Mouse (Mus musculus): ENCODE results near the gene Map2k3.

Gene Map2k3

GRCm38 (mm10) chr11:60962709-60963108 lies 30.9 kb downstream of the Map2k3 start:
- no peak for DNase-seq

DNA sequence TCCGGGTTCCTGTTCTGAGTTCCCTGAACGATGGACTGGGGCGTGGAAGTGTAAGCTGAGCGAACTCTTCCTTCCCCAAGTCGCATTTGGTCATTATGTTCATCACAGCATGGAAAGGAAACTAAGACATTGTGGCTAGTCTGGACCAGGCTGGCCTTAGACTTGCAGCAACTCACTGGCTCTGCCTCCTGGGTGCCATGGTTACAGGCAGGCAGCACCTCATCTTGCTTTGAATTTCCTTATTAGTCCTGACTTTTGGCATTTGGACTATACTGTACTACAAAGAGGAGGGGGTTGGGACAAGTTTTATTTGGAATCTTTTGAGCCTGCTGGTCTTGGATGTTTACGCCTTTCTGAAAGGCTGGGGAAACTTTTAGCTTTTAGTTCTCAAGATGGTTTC lies 35.1 kb downstream of the Map2k3 start:
- no peak for DNase-seq

GRCm38 (mm10) chr11:60975097-60975496 lies 43.3 kb downstream of the Map2k3 start:
- DNase-seq = no peak

DNA sequence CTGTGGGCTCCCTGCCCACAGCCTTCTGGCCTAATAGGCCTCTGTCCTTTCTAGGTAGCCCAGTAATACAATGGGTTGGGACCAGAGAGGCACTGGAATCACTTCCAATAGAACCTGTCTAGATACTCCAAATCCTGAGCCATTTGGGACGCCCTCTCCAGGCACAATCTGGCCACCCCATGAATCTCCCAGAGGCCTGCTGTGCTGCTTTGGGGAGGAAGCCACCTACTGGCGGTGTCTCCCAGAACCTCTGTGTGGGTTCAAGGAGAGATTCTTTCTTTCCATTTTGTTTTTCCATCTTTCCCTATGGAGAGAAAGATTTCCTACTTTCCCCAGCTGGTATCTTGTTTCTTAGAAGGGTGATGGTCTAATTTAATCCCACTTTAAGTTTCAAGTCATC lies 44.4 kb downstream of the Map2k3 start:
- no peak for DNase-seq

GRCm38 (mm10) chr11:60976742-60977141 lies 44.9 kb downstream of the Map2k3 start:
- DNase-seq = peak; percentile 64 to 75

DNA sequence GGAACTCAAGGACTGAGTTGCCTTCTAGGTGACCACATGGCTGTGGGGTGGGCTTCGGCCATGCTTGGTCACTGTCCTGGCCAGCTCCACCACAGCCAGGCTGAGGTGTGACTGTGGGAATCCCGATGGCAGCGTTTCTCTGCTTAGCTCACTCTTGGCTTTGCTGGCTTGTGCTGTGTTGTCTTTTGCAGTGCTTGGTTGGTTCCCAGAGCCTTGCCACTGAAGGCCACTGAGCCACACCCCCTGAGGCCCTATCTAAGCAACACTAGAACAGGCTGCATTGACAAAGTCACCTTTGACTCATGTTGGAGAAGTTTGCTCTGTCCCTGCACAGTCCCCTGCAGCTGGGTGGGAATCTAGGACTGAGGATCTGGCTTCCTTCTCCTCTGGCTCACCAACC lies 45.3 kb downstream of the Map2k3 start:
- no peak for DNase-seq

DNA sequence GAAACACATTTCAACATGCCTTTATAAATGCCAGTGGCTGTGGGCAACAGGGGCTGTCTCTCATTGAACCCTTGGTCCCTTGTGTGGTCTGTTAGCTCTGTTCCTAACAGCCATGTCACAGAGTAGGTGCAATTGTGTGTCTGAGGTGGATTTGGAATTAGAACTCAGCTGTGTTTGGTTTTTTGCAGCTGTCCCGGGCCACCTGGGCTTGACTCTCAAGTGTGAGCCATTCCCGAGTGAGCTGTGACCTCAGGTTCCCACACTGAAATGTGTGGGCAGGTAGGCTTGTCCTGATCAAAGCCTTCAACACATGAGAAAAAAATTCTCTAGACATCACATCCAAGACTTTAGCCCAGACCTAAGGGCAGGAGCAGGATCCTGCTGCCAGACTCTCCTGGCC lies 46.8 kb downstream of the Map2k3 start:
- no peak for DNase-seq

DNA sequence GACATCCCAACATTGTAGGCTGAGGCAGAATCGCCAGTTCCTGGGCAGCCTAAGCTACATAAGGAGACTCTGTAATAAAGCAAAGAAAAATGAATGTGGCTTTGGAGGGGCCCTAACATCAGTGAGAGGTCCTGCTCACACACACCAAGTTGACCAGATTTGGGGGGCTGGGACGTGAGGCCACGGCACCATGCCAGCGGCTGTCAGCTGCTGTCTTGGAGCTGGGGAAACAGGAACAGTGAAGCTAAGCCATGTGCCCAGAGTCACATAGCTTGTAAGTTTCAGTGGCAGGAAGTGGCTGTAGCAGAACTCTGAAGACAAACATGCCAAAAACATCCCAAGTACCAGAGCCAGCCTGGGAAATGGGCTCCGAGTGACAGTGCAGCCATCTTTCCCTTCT lies 48.0 kb downstream of the Map2k3 start:
- no peak for DNase-seq

- no peak for DNase-seq
These were observed 50.1 kb downstream of the Map2k3 start for GRCm38 (mm10) chr11:60981693-60982486.

DNA sequence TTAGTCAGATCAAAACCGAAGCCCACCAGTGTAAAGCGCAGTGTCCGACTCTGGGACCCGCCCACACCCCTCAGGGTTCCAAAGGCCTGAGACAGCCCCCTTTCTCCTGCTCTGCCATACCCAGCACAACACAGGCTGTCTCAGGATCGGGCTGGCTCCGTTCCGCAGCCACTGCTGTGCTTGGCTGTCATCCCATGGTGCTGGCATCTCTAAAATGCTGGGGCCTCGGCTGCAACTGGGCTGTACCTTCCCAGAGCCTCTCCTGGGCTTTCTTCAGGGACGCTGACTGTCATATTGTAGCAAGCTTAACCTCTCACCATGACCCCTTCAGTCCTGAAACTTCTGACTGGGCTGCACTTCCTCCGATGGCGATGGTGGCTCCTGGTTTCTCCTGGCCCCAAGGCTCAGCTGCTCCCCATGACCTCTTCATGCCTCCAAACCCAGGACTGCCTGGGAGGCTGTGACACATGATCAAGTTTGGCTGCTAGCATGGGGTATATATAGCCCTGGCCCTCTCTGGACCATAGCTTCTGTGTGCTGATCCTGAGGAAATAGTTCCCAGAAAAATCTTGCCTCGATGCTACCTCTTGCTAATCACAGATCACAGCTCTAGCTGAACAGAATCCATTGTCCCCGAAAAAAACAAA lies 53.2 kb downstream of the Map2k3 start:
- DNase-seq = no peak

GRCm38 (mm10) chr11:60990428-60990827 lies 58.6 kb downstream of the Map2k3 start:
- no peak for DNase-seq

All from kidney, postnatal 4 days (tissue).